Mouse (Mus musculus) megakaryocyte progenitor cell, adult 5-6 weeks (primary cell): ENCODE measurements around the gene Pnpla7. TPM values are rescaled to one million over a fixed set of nuclear protein-coding genes. Genes with fewer than 3 reads are reported as not detected.
"Not testable (repeated sequence)": the region's sequence is repeated elsewhere in the genome, so short reads cannot be mapped to it uniquely, and the experiment has no call there.

ENCODE experiments used
- ATAC-seq: replicated peaks from 2 replicates; pipeline ENCODE4 v1.8.0; 2016; ENCODE audit warnings: mild to moderate bottlenecking, moderate TSS enrichment, inconsistent platforms; ENCODE audit not compliant: poor library complexity
- total RNA-seq, 2 experiments: library from RNA; stranded (forward) in 1 of 2; stranded (reverse) in 1 of 2; fragments of 157-497, 149-512 nt in 1 of 2; fragments of 200-1000 nt in 1 of 2; gene quantifications; 2 replicates each; pipeline versions ENCODE4 v1.2.3 to v1.2.4; 2015 to 2017

The Pnpla7 gene
- total RNA-seq (2015) (28.4 and 28.7 TPM in 2 replicates), total RNA-seq (2017) (29.6 and 30.4 TPM in 2 replicates)

DNA sequence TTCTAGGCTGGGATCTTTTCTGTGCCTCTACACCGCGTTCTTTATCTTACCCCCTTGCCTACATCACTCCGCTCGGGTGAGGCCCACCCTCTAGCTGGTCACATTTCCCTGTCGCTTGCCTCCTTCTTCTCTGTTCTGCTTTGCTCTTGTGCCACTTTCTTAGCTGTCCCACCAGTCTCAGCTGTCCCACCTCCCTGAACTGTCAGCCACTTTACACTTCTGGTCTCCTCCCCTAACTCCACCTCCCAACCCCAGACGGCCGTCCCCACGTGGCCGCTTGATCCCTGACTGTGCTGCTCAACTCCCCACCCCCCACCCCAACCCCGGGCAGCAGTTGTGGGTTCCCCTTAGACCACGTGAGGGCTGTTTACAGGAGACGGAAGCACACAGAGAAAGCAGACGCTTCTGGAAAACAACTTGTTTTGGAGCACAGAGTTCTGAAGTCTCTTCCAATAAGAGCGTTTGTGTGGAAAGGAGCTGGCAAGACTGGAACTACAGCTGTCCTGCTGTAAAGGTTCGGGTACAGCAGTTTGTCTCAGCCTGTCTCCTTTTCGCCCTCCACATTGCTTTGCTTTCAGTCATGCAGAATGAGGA lies at the start of gene Pnpla7:
Pnpla7 (plus strand) TSS at position 330 of the 594 bp plus-strand sequence.
- peak; percentile 68 for ATAC-seq

DNA sequence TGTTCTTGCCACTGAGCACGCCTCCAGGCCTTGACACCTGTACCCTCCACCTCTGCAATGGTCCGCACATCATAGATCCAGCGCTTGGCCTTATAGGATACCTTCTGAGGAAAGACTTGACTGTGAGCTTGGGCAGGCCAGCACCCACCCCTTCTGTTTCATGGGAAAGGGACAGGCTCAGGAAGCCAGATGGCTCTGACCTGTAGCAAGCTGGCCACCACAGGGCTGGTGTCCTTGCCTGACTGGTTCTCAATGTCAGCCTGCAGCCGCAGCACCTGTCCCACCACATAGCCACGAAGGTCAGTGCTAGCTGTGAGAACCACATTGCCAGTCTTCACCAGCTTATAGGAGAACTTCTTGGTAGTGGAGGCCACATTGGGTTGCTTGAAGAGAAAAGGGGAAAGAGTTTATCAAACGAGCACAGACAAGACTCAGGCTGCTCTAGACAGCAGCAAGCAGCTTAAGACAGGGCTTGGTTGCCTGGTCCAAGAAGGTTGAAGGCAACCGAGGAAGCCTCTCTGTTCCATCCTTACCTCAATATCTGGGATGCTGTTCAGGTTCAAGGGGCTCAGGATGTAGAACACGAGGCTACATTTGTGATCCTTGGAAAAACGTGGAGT lies 49.4 kb upstream of the Pnpla7 start:
- ATAC-seq: no peak

DNA sequence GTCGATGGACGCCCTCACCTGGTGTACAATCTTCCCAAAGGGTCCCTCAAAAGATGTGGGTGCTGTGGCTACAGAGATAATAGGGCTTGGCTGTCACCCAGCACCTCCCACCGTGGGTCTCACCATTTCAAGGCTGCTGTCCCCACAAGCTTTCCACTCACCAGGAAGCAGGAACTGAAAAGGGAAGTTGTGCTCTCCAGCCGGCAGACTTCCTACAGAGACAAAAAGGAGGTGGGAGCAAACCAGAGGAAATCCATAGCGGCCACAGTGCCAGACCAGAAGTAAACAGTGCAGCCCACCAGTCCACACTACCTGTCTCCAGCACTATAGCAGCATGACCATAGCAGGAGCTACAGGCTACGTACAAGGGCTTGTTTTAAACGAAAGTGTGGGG lies 48.9 kb upstream of the Pnpla7 start:
- peak; percentile 54 for ATAC-seq

GRCm38 (mm10) chr2:24927810-24928479 lies 47.9 kb upstream of the Pnpla7 start:
- no peak for ATAC-seq

- ATAC-seq: no peak
Measured at GRCm38 (mm10) chr2:24929119-24929518, 46.7 kb upstream of the Pnpla7 start.

- ATAC-seq: no peak
Measured at GRCm38 (mm10) chr2:24929593-24929992, 46.2 kb upstream of the Pnpla7 start.

DNA sequence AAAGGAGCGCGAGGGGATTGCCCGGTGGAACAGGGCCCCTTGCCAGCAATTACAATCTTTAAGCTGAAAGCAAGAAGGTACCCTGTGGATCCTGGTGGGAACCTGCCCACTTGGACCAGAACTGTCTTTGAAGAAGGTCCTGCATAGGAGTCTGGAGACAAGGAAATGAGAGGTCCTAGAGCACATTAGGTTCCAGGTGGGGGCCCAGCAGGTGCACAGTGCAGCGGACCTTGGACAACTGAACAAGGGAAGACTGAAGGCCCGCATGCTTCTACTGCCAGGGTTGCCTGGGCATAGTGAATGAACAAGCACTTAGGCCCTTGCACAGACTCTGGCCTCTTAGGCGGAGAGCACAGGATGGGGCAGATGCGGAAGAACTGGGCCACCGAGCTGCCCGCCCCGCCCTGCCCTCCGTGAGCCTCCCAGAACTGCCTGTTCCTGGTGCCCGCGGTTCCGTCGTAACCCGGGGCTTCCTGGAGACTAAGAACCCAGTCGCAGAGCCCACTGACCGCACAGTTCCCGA lies 41.3 kb upstream of the Pnpla7 start:
- ATAC-seq: peak; percentile 47

DNA sequence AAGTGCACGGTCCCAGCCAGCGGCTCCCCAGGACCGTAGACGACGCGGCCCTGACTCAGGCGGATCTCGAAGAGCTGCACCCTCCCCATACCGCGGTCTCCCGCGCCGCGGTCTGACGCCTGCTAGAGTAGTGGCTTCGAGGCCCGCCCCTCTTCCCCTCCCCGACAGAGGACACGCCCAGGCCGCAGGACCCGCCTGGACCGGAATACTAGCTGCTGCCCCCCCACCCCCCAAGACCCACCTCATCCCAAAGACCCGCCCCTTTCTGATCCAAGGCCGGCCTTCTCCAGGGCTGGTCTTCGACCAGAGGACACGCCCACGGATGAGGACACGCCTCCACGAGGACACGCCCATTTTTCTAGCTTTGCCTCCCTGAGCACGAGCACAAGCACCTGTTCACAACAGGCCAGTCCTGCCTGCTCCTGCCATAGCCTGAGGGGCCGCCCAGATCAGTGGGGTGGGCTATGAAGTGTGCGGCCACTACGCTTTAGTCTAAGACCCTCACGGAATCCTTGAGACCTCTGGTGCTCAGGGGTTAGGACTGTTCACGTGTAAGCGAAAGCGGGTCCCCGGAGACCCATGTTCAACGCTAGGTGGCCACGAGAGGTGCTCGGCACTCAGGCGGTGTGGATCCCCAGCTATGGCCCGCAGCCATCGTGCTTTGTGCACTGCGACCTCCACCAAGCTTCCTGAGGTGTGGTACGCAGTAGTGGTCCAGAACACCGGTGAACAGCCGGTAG lies 40.6 kb upstream of the Pnpla7 start, which contains the start of gene Arrdc1:
Arrdc1 (minus strand) TSS at position 196 of the 740 bp plus-strand sequence.
- ATAC-seq: peak; percentile 89

DNA sequence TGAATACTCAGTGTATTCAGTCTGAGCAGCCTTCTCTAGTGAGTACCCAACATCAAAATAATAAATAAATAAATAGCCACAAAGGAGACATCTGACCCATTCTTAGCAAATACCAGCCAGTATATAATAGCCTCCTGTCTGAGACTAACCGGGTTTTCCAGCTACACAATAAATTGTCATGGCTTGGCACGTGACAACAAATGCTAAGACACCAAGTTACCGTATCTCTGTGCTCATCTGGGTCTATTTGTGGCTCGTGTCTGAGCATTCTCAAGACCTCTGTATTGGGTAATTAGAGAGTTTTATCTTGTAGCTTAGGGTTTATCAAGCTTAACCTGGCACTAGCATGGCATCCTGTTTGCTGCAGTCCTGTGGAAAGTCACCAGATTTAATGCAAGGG lies 33.7 kb upstream of the Pnpla7 start:
- ATAC-seq: peak; percentile 20; the same call in 1 of the 2 replicates

DNA sequence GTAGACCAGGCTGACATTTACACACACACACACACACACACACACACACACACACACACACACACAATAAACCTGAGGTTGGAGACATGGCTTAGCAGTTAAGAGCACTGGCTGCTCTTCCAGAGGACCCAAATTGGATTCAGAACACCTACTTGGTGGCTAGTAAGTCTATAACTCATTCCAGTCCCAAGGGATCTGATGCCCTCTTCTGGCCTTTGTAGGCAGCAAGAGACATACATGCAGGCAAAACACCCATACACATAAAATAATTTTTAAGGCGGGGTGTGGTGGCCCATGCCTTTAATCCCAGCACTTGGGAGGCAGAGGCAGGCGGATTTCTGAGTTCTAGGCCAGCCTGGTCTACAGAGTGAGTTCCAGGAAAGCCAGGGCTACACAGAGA lies 31.5 kb upstream of the Pnpla7 start:
- peak; percentile 81 for ATAC-seq

GRCm38 (mm10) chr2:24949421-24950188 lies 26.2 kb upstream of the Pnpla7 start, which contains the start of gene Zmynd19:
Gene Zmynd19, plus strand, starts transcription at chr2:24949792.
- ATAC-seq: peak; percentile 98

DNA sequence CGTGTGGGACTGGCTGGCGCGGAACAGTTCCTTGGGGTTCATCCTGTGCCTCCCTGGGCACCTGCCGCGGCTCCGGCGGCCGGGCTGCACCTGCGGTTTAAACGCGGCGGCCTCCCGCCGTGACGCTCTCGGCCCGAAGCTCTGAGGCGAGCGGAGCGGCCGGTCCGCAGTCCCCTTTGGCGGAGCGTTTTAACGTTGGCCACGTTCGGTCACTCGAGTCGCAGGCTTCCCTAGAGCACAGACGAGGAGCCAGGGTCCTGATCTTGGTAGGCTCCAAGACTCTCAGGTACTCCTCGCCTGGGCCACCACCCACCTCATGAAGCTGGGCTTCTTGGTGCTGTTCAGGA lies 25.7 kb upstream of the Pnpla7 start:
- 0 out of 2 replicates have a peak, but pooled peaks have one; percentile 5 for ATAC-seq

- ATAC-seq: 0 out of 2 replicates have a peak, but pooled peaks have one; percentile 12
Measured at GRCm38 (mm10) chr2:24952537-24953055, 23.2 kb upstream of the Pnpla7 start.

GRCm38 (mm10) chr2:24960910-24961309 lies 14.9 kb upstream of the Pnpla7 start:
- no peak for ATAC-seq

DNA sequence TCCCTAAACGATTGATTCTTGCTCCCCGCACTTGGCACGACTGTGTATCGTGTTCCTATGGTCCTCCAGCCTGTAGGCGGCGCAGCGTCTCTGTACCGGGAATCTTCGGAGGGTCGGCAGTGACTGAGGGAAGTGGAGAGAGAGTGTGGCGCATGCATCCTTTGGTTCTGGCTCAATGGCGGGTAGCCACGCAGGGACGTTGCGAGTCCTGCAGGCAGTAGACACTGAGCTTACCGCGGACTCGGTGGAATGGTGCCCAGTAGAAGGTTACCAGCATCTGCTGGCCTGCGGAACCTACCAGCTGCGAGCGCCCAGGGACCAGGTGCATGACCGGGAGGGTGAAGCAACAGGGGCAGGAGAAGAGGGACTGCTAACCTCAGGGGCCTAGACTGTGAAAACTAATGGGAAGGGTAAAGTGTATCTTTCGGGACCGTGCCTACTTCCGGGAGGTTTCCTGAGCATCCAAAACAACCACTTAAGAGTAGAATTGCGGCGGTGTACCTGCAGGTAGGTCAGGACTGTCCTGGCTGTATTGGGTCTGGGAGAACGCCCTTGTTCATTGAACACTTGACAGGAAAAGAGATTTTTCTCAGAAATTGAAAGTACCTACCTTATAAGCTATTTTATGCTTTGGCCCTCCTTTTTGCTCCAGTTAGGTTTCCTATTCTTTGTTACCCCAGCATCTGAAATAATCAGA lies 13.4 kb upstream of the Pnpla7 start, which contains the start of gene Dph7:
Dph7 (plus strand) TSS at position 97 of the 697 bp plus-strand sequence.
- peak; percentile 99 for ATAC-seq

DNA sequence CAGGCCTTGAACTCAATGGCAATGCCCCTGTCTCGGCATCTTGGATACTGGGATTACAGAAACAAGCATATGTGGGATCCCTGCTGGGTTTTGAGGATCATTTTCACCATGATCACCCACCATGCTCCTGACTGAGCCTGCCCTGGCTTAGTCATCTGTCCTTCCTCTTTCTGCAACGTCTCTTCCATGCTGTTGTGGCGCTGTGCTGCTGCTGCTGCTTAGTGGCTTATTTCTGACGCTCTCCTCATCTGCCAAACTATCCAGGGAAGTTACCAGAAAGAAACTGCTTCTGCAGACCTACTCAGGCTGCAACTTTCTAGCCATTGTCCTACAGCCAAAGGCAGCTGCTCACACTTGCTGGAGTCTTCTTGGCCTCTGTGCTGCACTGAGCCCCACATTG lies 5.4 kb upstream of the Pnpla7 start:
- no peak for ATAC-seq

- ATAC-seq: not testable (repeated sequence)
Measured at GRCm38 (mm10) chr2:24974452-24974851, 1.4 kb upstream of the Pnpla7 start.

- ATAC-seq: peak; percentile 78
Measured at GRCm38 (mm10) chr2:24974906-24975703, 728 bp upstream of the Pnpla7 start, which contains the start of gene Mrpl41. Gene Mrpl41, minus strand, starts transcription at chr2:24975098.
